Mouse (Mus musculus) stomach, embryonic 15.5 days (tissue): ENCODE data around the gene Rec8. TPM values are rescaled to one million over a fixed set of nuclear protein-coding genes. Genes with fewer than 3 reads are reported as not detected.

ENCODE experiments used
- ATAC-seq: fragments of 200-750 bp; cut with Nextera tagmentation; 2 replicates; pipeline ENCODE4 v1.8.0; 2017; ENCODE audit warnings: low read depth, moderate number of reproducible peaks, moderate TSS enrichment; ENCODE audit not compliant: insufficient read depth, low FRiP score
- H3K27ac ChIP-seq: fragments of 300-500 bp; sonication (generic); 2 replicates; pipeline ENCODE4 v1.5.1; 2015; ENCODE audit warnings: mild to moderate bottlenecking, inconsistent platforms
- H3K27me3 ChIP-seq: fragments of 300-500 bp; sonication (generic); replicated peaks from 2 replicates; pipeline ENCODE4 v1.6.1; 2015; ENCODE audit warnings: inconsistent platforms
- H3K36me3 ChIP-seq: fragments of 300-500 bp; sonication (generic); 2 replicates; pipeline ENCODE4 v1.6.1; 2015; ENCODE audit warnings: inconsistent platforms
- H3K4me1 ChIP-seq: fragments of 300-500 bp; sonication (generic); 2 replicates; pipeline ENCODE4 v1.6.1; 2015; ENCODE audit warnings: inconsistent platforms
- H3K4me2 ChIP-seq: fragments of 300-500 bp; sonication (generic); 2 replicates; pipeline ENCODE4 v1.6.1; 2015; ENCODE audit warnings: mild to moderate bottlenecking, inconsistent platforms
- H3K4me3 ChIP-seq: fragments of 300-500 bp; sonication (generic); replicated peaks from 2 replicates; pipeline ENCODE4 v1.5.1; 2015; ENCODE audit warnings: inconsistent platforms
- H3K9ac ChIP-seq: fragments of 300-500 bp; sonication (generic); 2 replicates; pipeline ENCODE4 v1.6.1; 2015; ENCODE audit warnings: inconsistent platforms
- H3K9me3 ChIP-seq: fragments of 300-500 bp; sonication (generic); 2 replicates; pipeline ENCODE4 v1.6.1; 2016; ENCODE audit warnings: inconsistent platforms
- WGBS: fragments of 180-500 bp; shearing (Covaris S2); methylation state at CpG from one replicate; pipeline ENCODE4 v1.1.7; 2015; 5-methylcytosine and 5-hydroxymethylcytosine counted together
- polyA plus RNA-seq: library from polyadenylated mRNA; unstranded; fragments of >200 nt; fragmentation: Nextera tagmentation; extraction: Ambion mirVana; gene quantifications from 2 replicates; pipeline ENCODE4 v1.2.1, GENCODE M21; 2015

Gene Rec8
- polyA plus RNA-seq = 9.2 and 10.7 TPM in 2 replicates

- no peak within 1 kb of the TSS for H3K9ac ChIP-seq
These were observed at the start of gene Rec8 for GRCm38 (mm10) chr14:55617822-55618221. Gene Rec8, plus strand, starts transcription at chr14:55618037.

GRCm38 (mm10) chr14:55570588-55570987 lies 47.2 kb upstream of the Rec8 start:
- Histone ChIP-seq H3K36me3 (peaks cover 38% of the 10 kb centered on the region), H3K9me3 (no peaks in the 10 kb centered on the region), H3K4me3 (no peak overlapping the region), H3K4me1 (no peaks in the 10 kb centered on the region), H3K27ac (no peak overlapping the region), H3K9ac (no peak overlapping the region), H3K27me3 (no peaks in the 10 kb centered on the region), H3K4me2 (no peak overlapping the region)
- ATAC-seq = no peak
- WGBS = 73% methylated on average over 2 of the region's 2 CpGs

More at GRCm38 (mm10) chr14:55617822-55618221, at the start of gene Rec8:
- H3K9me3 ChIP-seq = no peaks in the 10 kb centered on the region
- ATAC-seq = peak; percentile 84
- H3K4me1 ChIP-seq = peaks cover 10% of the 10 kb centered on the region
- H3K27me3 ChIP-seq = no peaks in the 10 kb centered on the region
- peak within 1 kb of the TSS; percentile 50 for H3K4me2 ChIP-seq
- H3K36me3 ChIP-seq = no peaks in the 10 kb centered on the region
- peak within 1 kb of the TSS; percentile 26 for H3K4me3 ChIP-seq
- WGBS = 10% methylated on average over 21 of the region's 21 CpGs
- peak within 1 kb of the TSS; percentile 3; the same call in 1 of the 2 replicates for H3K27ac ChIP-seq

GRCm38 (mm10) chr14:55571760-55572159 lies 46.1 kb upstream of the Rec8 start:
- H3K9me3 ChIP-seq = no peaks in the 10 kb centered on the region
- no peak for ATAC-seq
- H3K4me2 ChIP-seq = no peak overlapping the region
- H3K36me3 ChIP-seq = peaks cover 28% of the 10 kb centered on the region
- no peaks in the 10 kb centered on the region for H3K27me3 ChIP-seq
- H3K27ac ChIP-seq = no peak overlapping the region
- H3K4me3 ChIP-seq = no peak overlapping the region
- no peaks in the 10 kb centered on the region for H3K4me1 ChIP-seq
- no peak overlapping the region for H3K9ac ChIP-seq

- ATAC-seq = no peak
- WGBS = 71% methylated on average over 8 of the region's 8 CpGs
- Histone ChIP-seq H3K9me3 (no peaks in the 10 kb centered on the region), H3K9ac (no peak within 1 kb of the TSS), H3K4me2 (no peak within 1 kb of the TSS), H3K27ac (no peak within 1 kb of the TSS; the same call in 1 of the 2 replicates), H3K36me3 (peaks cover under 1% of the 10 kb centered on the region; the same call in 1 of the 2 replicates), H3K4me3 (no peak within 1 kb of the TSS), H3K4me1 (peaks cover 14% of the 10 kb centered on the region), H3K27me3 (no peaks in the 10 kb centered on the region)
These were observed 42.5 kb upstream of the Rec8 start, which contains the start of gene Fitm1 for GRCm38 (mm10) chr14:55575302-55575701. Gene Fitm1, plus strand, starts transcription at chr14:55575617.

- peaks cover 5% of the 10 kb centered on the region; the same call in 1 of the 2 replicates for H3K36me3 ChIP-seq
These were observed 42.1 kb upstream of the Rec8 start for GRCm38 (mm10) chr14:55575711-55576110.

GRCm38 (mm10) chr14:55576376-55576775 lies 41.5 kb upstream of the Rec8 start:
- Histone ChIP-seq H3K4me1 (peaks cover 14% of the 10 kb centered on the region), H3K4me2 (no peak overlapping the region), H3K27ac (no peak overlapping the region), H3K9ac (no peak overlapping the region), H3K36me3 (peaks cover 10% of the 10 kb centered on the region; the same call in 1 of the 2 replicates), H3K9me3 (no peaks in the 10 kb centered on the region), H3K4me3 (no peak overlapping the region), H3K27me3 (no peaks in the 10 kb centered on the region)
- 72% methylated on average over 16 of the region's 16 CpGs for WGBS
- no peak for ATAC-seq

More at GRCm38 (mm10) chr14:55575711-55576110, 42.1 kb upstream of the Rec8 start:
- H3K4me2 ChIP-seq = no peak overlapping the region
- no peak for ATAC-seq
- H3K9ac ChIP-seq = no peak overlapping the region
- WGBS = 74% methylated on average over 13 of the region's 13 CpGs
- no peaks in the 10 kb centered on the region for H3K27me3 ChIP-seq
- no peak overlapping the region for H3K4me3 ChIP-seq
- H3K9me3 ChIP-seq = no peaks in the 10 kb centered on the region
- H3K27ac ChIP-seq = no peak overlapping the region; the same call in 1 of the 2 replicates
- H3K4me1 ChIP-seq = peaks cover 14% of the 10 kb centered on the region

GRCm38 (mm10) chr14:55577871-55578667 lies 39.8 kb upstream of the Rec8 start, which contains the start of gene Psme1:
Gene Psme1, plus strand, starts transcription at chr14:55578123.
- no peaks in the 10 kb centered on the region for H3K27me3 ChIP-seq
- H3K4me3 ChIP-seq = peak within 1 kb of the TSS; percentile 87
- peak within 1 kb of the TSS; percentile 76 for H3K4me2 ChIP-seq
- peaks cover 14% of the 10 kb centered on the region for H3K4me1 ChIP-seq
- peak within 1 kb of the TSS; percentile 89 for H3K27ac ChIP-seq
- ATAC-seq = peak; percentile 87
- under 1% methylated on average over 31 of the region's 32 CpGs for WGBS
- H3K9ac ChIP-seq = peak within 1 kb of the TSS; percentile 92
- H3K36me3 ChIP-seq = peaks cover 13% of the 10 kb centered on the region; the same call in 1 of the 2 replicates
- no peaks in the 10 kb centered on the region for H3K9me3 ChIP-seq

- peak overlapping the region; percentile 76 for H3K4me2 ChIP-seq
- H3K9me3 ChIP-seq = no peaks in the 10 kb centered on the region
- H3K4me1 ChIP-seq = peaks cover 14% of the 10 kb centered on the region
- H3K27me3 ChIP-seq = no peaks in the 10 kb centered on the region
- peaks cover 13% of the 10 kb centered on the region; the same call in 1 of the 2 replicates for H3K36me3 ChIP-seq
- peak; percentile 29; the same call in 1 of the 2 replicates for ATAC-seq
- H3K27ac ChIP-seq = peak overlapping the region; percentile 89
- WGBS = 26% methylated on average over 6 of the region's 6 CpGs
- H3K4me3 ChIP-seq = peak overlapping the region; percentile 87
- H3K9ac ChIP-seq = peak overlapping the region; percentile 92
These were observed 39.1 kb upstream of the Rec8 start for GRCm38 (mm10) chr14:55578668-55579269.

- Histone ChIP-seq H3K27me3 (no peaks in the 10 kb centered on the region), H3K4me3 (no peak overlapping the region), H3K36me3 (peaks cover 13% of the 10 kb centered on the region; the same call in 1 of the 2 replicates), H3K27ac (no peak overlapping the region), H3K4me1 (peaks cover 17% of the 10 kb centered on the region), H3K4me2 (no peak overlapping the region), H3K9me3 (no peaks in the 10 kb centered on the region), H3K9ac (no peak overlapping the region)
- ATAC-seq = no peak
- 89% methylated on average over 23 of the region's 23 CpGs for WGBS
These were observed 38.0 kb upstream of the Rec8 start for GRCm38 (mm10) chr14:55579511-55580496.

GRCm38 (mm10) chr14:55580731-55581130 lies 37.1 kb upstream of the Rec8 start:
- Histone ChIP-seq H3K27me3 (no peaks in the 10 kb centered on the region), H3K36me3 (peaks cover 13% of the 10 kb centered on the region; the same call in 1 of the 2 replicates), H3K9ac (no peak overlapping the region), H3K4me1 (peaks cover 23% of the 10 kb centered on the region), H3K4me3 (no peak overlapping the region), H3K27ac (no peak overlapping the region), H3K4me2 (no peak overlapping the region), H3K9me3 (no peaks in the 10 kb centered on the region)
- ATAC-seq = no peak
- WGBS = 95% methylated on average over 16 of the region's 16 CpGs
